Mouse (Mus musculus): ENCODE data around the gene Ppp1r3g. TPM values are rescaled to one million over a fixed set of nuclear protein-coding genes. Genes with fewer than 3 reads are reported as not detected.

Gene Ppp1r3g
- polyA plus RNA-seq, 1 experiment from 2014 or later = 0.87 TPM

- Histone ChIP-seq H3K27ac (ENCODE audit: low read length) (no peak overlapping the region), H3K27me3 (ENCODE audit: control insufficient read depth, insufficient read depth, low read length) (no peaks in the 10 kb centered on the region)
These were observed 890 bp downstream of the Ppp1r3g start for GRCm38 (mm10) chr13:35959391-35960067.

GRCm38 (mm10) chr13:35963583-35963982, 4.9 kb downstream of the Ppp1r3g start:
- 85% methylated on average over 4 of the region's 4 CpGs for WGBS
- H3K4me2 ChIP-seq (replicated peaks; ENCODE audit: low read depth, low read length) = no peak overlapping the region
- H3K27ac ChIP-seq (ENCODE audit: low read length) = no peak overlapping the region
- no peaks in the 10 kb centered on the region for H3K36me3 ChIP-seq (ENCODE audit: control insufficient read depth, insufficient read depth, low read length)
- 0 out of 2 replicates have a peak, but pooled peaks cover 3% of the 10 kb centered on the region for H3K4me1 ChIP-seq (ENCODE audit: control insufficient read depth, insufficient read depth, low read length)
- no peak overlapping the region for H3K4me3 ChIP-seq (ENCODE audit: low read depth, low read length)
- H3K27me3 ChIP-seq (ENCODE audit: control insufficient read depth, insufficient read depth, low read length) = no peaks in the 10 kb centered on the region
- H3K9me3 ChIP-seq (ENCODE audit: control insufficient read depth, low read depth, low read length) = no peaks in the 10 kb centered on the region
- ATAC-seq (ENCODE audit: insufficient number of reproducible peaks, insufficient read depth, low FRiP score, low read depth) = no peak
- H3K9ac ChIP-seq (replicated peaks; ENCODE audit: low read depth, low read length) = no peak overlapping the region

More at GRCm38 (mm10) chr13:35959391-35960067, 890 bp downstream of the Ppp1r3g start:
- no peaks in the 10 kb centered on the region; the same call in 1 of the 2 replicates for H3K9me3 ChIP-seq (ENCODE audit: control insufficient read depth, low read depth, low read length)
- no peak overlapping the region for H3K4me3 ChIP-seq (ENCODE audit: low read depth, low read length)
- no peaks in the 10 kb centered on the region for H3K36me3 ChIP-seq (ENCODE audit: control insufficient read depth, insufficient read depth, low read length)
- no peak overlapping the region for H3K4me2 ChIP-seq (replicated peaks; ENCODE audit: low read depth, low read length)
- 63% methylated on average over 12 of the region's 12 CpGs for WGBS
- no peak for ATAC-seq (ENCODE audit: insufficient number of reproducible peaks, insufficient read depth, low FRiP score, low read depth)
- no peak overlapping the region for H3K9ac ChIP-seq (replicated peaks; ENCODE audit: low read depth, low read length)
- H3K4me1 ChIP-seq (ENCODE audit: control insufficient read depth, insufficient read depth, low read length) = no peaks in the 10 kb centered on the region

- H3K4me2 ChIP-seq (replicated peaks; ENCODE audit: low read depth, low read length) = peak overlapping the region; percentile 100
- no peaks in the 10 kb centered on the region for H3K9me3 ChIP-seq (ENCODE audit: control insufficient read depth, low read depth, low read length)
- H3K4me3 ChIP-seq (ENCODE audit: low read depth, low read length) = peak overlapping the region; percentile 62
- peak; percentile 48; the same call in 1 of the 2 replicates for ATAC-seq (ENCODE audit: insufficient number of reproducible peaks, insufficient read depth, low FRiP score, low read depth)
- 3% methylated on average over 15 of the region's 15 CpGs for WGBS
- H3K9ac ChIP-seq (replicated peaks; ENCODE audit: low read depth, low read length) = 0 out of 2 replicates have a peak overlapping the region, but pooled peaks have one; percentile 42
- 0 out of 2 replicates have a peak, but pooled peaks cover 3% of the 10 kb centered on the region for H3K4me1 ChIP-seq (ENCODE audit: control insufficient read depth, insufficient read depth, low read length)
- H3K27ac ChIP-seq (ENCODE audit: low read length) = no peak overlapping the region
- no peaks in the 10 kb centered on the region for H3K36me3 ChIP-seq (ENCODE audit: control insufficient read depth, insufficient read depth, low read length)
- H3K27me3 ChIP-seq (ENCODE audit: control insufficient read depth, insufficient read depth, low read length) = no peaks in the 10 kb centered on the region; the same call in 1 of the 2 replicates
These were observed 9.1 kb downstream of the Ppp1r3g start for GRCm38 (mm10) chr13:35967690-35968089.

- Histone ChIP-seq H3K27ac (ENCODE audit: low read length) (no peak overlapping the region), H3K4me1 (ENCODE audit: control insufficient read depth, insufficient read depth, low read length) (0 out of 2 replicates have a peak, but pooled peaks cover 3% of the 10 kb centered on the region), H3K4me3 (ENCODE audit: low read depth, low read length) (peak overlapping the region; percentile 62), H3K9ac (replicated peaks; ENCODE audit: low read depth, low read length) (peak overlapping the region; percentile 42; the same call in 1 of the 2 replicates), H3K27me3 (ENCODE audit: control insufficient read depth, insufficient read depth, low read length) (no peaks in the 10 kb centered on the region; the same call in 1 of the 2 replicates), H3K4me2 (replicated peaks; ENCODE audit: low read depth, low read length) (peak overlapping the region; percentile 100), H3K9me3 (ENCODE audit: control insufficient read depth, low read depth, low read length) (no peaks in the 10 kb centered on the region), H3K36me3 (ENCODE audit: control insufficient read depth, insufficient read depth, low read length) (no peaks in the 10 kb centered on the region)
- WGBS = under 1% methylated on average over 38 of the region's 38 CpGs
- peak; percentile 44 for ATAC-seq (ENCODE audit: insufficient number of reproducible peaks, insufficient read depth, low FRiP score, low read depth)
These were observed 9.6 kb downstream of the Ppp1r3g start for GRCm38 (mm10) chr13:35968131-35968718.

- no peaks in the 10 kb centered on the region; the same call in 1 of the 2 replicates for H3K27me3 ChIP-seq (ENCODE audit: control insufficient read depth, insufficient read depth, low read length)
- peak overlapping the region; percentile 42; the same call in 1 of the 2 replicates for H3K9ac ChIP-seq (replicated peaks; ENCODE audit: low read depth, low read length)
- H3K4me2 ChIP-seq (replicated peaks; ENCODE audit: low read depth, low read length) = peak overlapping the region; percentile 100
- under 1% methylated on average over 57 of the region's 57 CpGs for WGBS
- H3K4me1 ChIP-seq (ENCODE audit: control insufficient read depth, insufficient read depth, low read length) = 0 out of 2 replicates have a peak, but pooled peaks cover 3% of the 10 kb centered on the region
- H3K27ac ChIP-seq (ENCODE audit: low read length) = no peak overlapping the region
- H3K9me3 ChIP-seq (ENCODE audit: control insufficient read depth, low read depth, low read length) = no peaks in the 10 kb centered on the region
- peak overlapping the region; percentile 62 for H3K4me3 ChIP-seq (ENCODE audit: low read depth, low read length)
- H3K36me3 ChIP-seq (ENCODE audit: control insufficient read depth, insufficient read depth, low read length) = no peaks in the 10 kb centered on the region
- ATAC-seq (ENCODE audit: insufficient number of reproducible peaks, insufficient read depth, low FRiP score, low read depth) = peak; percentile 64; the same call in 1 of the 2 replicates
These were observed 10.2 kb downstream of the Ppp1r3g start for GRCm38 (mm10) chr13:35968719-35969430.

- 0 out of 2 replicates have a peak, but pooled peaks have one; percentile 14 for ATAC-seq (ENCODE audit: insufficient number of reproducible peaks, insufficient read depth, low FRiP score, low read depth)
These were observed 10.7 kb downstream of the Ppp1r3g start for GRCm38 (mm10) chr13:35969431-35969721.

GRCm38 (mm10) chr13:35969829-35970228, 11.2 kb downstream of the Ppp1r3g start:
- 31% methylated on average over 9 of the region's 9 CpGs for WGBS
- H3K4me3 ChIP-seq (ENCODE audit: low read depth, low read length) = peak overlapping the region; percentile 62

More at GRCm38 (mm10) chr13:35969431-35969721, 10.7 kb downstream of the Ppp1r3g start:
- Histone ChIP-seq H3K4me2 (replicated peaks; ENCODE audit: low read depth, low read length) (peak overlapping the region; percentile 100), H3K9ac (replicated peaks; ENCODE audit: low read depth, low read length) (peak overlapping the region; percentile 42; the same call in 1 of the 2 replicates), H3K27me3 (ENCODE audit: control insufficient read depth, insufficient read depth, low read length) (no peaks in the 10 kb centered on the region; the same call in 1 of the 2 replicates), H3K4me1 (ENCODE audit: control insufficient read depth, insufficient read depth, low read length) (0 out of 2 replicates have a peak, but pooled peaks cover 3% of the 10 kb centered on the region), H3K27ac (ENCODE audit: low read length) (no peak overlapping the region), H3K9me3 (ENCODE audit: control insufficient read depth, low read depth, low read length) (no peaks in the 10 kb centered on the region), H3K36me3 (ENCODE audit: control insufficient read depth, insufficient read depth, low read length) (no peaks in the 10 kb centered on the region), H3K4me3 (ENCODE audit: low read depth, low read length) (peak overlapping the region; percentile 62)
- WGBS = 1% methylated on average over 18 of the region's 18 CpGs

GRCm38 (mm10) chr13:35976912-35977311, 18.3 kb downstream of the Ppp1r3g start:
- Histone ChIP-seq H3K36me3 (ENCODE audit: control insufficient read depth, insufficient read depth, low read length) (no peaks in the 10 kb centered on the region), H3K27me3 (ENCODE audit: control insufficient read depth, insufficient read depth, low read length) (no peaks in the 10 kb centered on the region), H3K9ac (replicated peaks; ENCODE audit: low read depth, low read length) (no peak overlapping the region), H3K4me2 (replicated peaks; ENCODE audit: low read depth, low read length) (no peak overlapping the region), H3K27ac (ENCODE audit: low read length) (no peak overlapping the region), H3K4me3 (ENCODE audit: low read depth, low read length) (no peak overlapping the region), H3K4me1 (ENCODE audit: control insufficient read depth, insufficient read depth, low read length) (no peaks in the 10 kb centered on the region), H3K9me3 (ENCODE audit: control insufficient read depth, low read depth, low read length) (no peaks in the 10 kb centered on the region)
- no peak for ATAC-seq (ENCODE audit: insufficient number of reproducible peaks, insufficient read depth, low FRiP score, low read depth)
- WGBS = 88% methylated on average over 7 of the region's 7 CpGs

More at GRCm38 (mm10) chr13:35969829-35970228, 11.2 kb downstream of the Ppp1r3g start:
- H3K27me3 ChIP-seq (ENCODE audit: control insufficient read depth, insufficient read depth, low read length) = no peaks in the 10 kb centered on the region; the same call in 1 of the 2 replicates
- no peaks in the 10 kb centered on the region for H3K9me3 ChIP-seq (ENCODE audit: control insufficient read depth, low read depth, low read length)
- no peaks in the 10 kb centered on the region for H3K36me3 ChIP-seq (ENCODE audit: control insufficient read depth, insufficient read depth, low read length)
- no peak overlapping the region for H3K9ac ChIP-seq (replicated peaks; ENCODE audit: low read depth, low read length)
- no peak overlapping the region for H3K27ac ChIP-seq (ENCODE audit: low read length)
- 0 out of 2 replicates have a peak, but pooled peaks cover 3% of the 10 kb centered on the region for H3K4me1 ChIP-seq (ENCODE audit: control insufficient read depth, insufficient read depth, low read length)
- ATAC-seq (ENCODE audit: insufficient number of reproducible peaks, insufficient read depth, low FRiP score, low read depth) = no peak
- peak overlapping the region; percentile 100 for H3K4me2 ChIP-seq (replicated peaks; ENCODE audit: low read depth, low read length)

Data from stomach, embryonic 14.5 days (tissue).